In the genomic region with DNA sequence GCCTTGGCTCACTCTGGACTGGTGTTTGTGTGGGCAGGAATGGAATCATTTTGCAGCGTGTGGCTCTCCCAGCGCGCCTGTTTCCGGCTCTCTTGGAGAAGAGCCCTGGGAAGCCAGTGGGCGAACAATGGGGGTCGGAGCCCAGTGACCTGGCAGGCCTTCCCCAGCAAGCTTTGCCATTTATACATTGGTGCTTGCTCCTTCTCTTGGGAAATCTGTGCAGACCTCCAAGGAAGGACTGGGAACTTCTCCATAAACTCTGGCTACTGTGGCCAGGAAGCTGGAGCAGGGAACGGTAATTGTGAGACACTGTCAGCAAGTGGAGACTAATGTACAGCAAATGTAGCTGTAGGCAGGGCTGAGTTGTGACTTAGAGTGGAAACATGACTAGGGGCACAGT, we compare ENCODE assay signal across 8 mouse cellular contexts.
DNase-seq lines count a peak whose midpoint lies in the region; ATAC-seq lines count a peak whose summit lies in the region.

No protein-coding gene starts in this region.

- 26% methylated on average over 7 of the region's 7 CpGs for WGBS in hindbrain, embryonic 14.5 days

- 0 out of 2 replicates have a peak, but pooled peaks have one; percentile 21 for ATAC-seq in hindbrain, embryonic 14.5 days (ENCODE audit: low FRiP score)
- no peak for ATAC-seq in megakaryocyte-erythroid progenitor cell, adult 5-6 weeks (replicated peaks; ENCODE audit: low FRiP score, low TSS enrichment, poor library complexity, severe bottlenecking)

- no peaks in the 10 kb centered on the region for H3K27me3 ChIP-seq in hindbrain, embryonic 14.5 days (ENCODE audit: control insufficient read depth, insufficient read depth, low read length)

- H3K4me1 ChIP-seq in hindbrain, embryonic 14.5 days (replicated peaks; ENCODE audit: control insufficient read depth, insufficient read depth, low read length), result peaks cover 5% of the 10 kb centered on the region; the same call in 1 of the 2 replicates

- peak overlapping the region; percentile 0; the same call in 1 of the 2 replicates for H3K27ac ChIP-seq in hindbrain, embryonic 14.5 days

- H3K4me2 ChIP-seq in hindbrain, embryonic 14.5 days (replicated peaks), result no peak overlapping the region

- peaks cover 24% of the 10 kb centered on the region for H3K36me3 ChIP-seq in hindbrain, embryonic 14.5 days (replicated peaks; ENCODE audit: control insufficient read depth, insufficient read depth)

- no peak overlapping the region for H3K4me3 ChIP-seq in hindbrain, embryonic 14.5 days (replicated peaks; ENCODE audit: low read length)

- peak; percentile 32 for DNase-seq in adrenal gland, postnatal 14 days
- DNase-seq in adrenal gland, postnatal 4 days (ENCODE audit: low spot score in 2 of 2), result no peak
- DNase-seq in urinary bladder, postnatal 14 days (ENCODE audit: low spot score), result peak; percentile 14
- no peak for DNase-seq in urinary bladder, postnatal 25 days (ENCODE audit: low spot score)
- DNase-seq in hindbrain, embryonic 14.5 days (ENCODE audit: low spot score), result no peak
- DNase-seq in mesoderm, embryonic 11.5 days (ENCODE audit: low read depth, low spot score), result peak; percentile 24
- no peak for DNase-seq in spleen, postnatal 4 days (ENCODE audit: low spot score in 2 of 2)

- no peaks in the 10 kb centered on the region for H3K9me3 ChIP-seq in hindbrain, embryonic 14.5 days (ENCODE audit: control insufficient read depth, low read length)

- no peak overlapping the region for H3K9ac ChIP-seq in hindbrain, embryonic 14.5 days

Comparison
In these comparisons a context has a peak if more than half of its experiments do, and no peak if none do; other contexts are left out.
1. DNase-seq: peak in adrenal gland, postnatal 14 days (single experiment), urinary bladder, postnatal 14 days (single experiment) and mesoderm, embryonic 11.5 days (single experiment); none in adrenal gland, postnatal 4 days (0 of 2), urinary bladder, postnatal 25 days (single experiment), hindbrain, embryonic 14.5 days (single experiment) and spleen, postnatal 4 days (0 of 2).